Comparison of ENCODE assay signal across 24 mouse cellular contexts in the genomic region with DNA sequence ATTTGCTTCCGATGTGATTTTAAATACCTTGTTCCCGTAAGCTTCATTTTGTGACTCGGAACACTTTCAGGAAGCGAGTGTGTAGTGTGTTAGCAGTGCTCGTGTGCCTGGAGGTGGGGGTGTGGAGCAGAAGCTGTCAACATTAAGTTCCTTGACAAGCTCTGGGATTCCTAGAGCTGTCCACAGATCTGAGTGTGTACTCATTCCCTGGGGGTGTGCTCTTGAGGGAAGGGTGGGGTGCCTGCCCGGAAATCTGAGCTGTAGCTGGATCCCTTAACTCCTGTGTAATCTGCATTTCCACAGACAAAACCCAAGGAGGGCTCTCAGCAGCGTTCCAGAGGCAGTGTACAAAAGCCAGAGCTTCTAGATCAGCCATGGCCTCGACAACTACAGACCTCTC.
"Had no signal": no experiment of that assay in that cellular context is flagged by ENCODE, and none has a peak within 500 bp of the region (broad histone marks: within the 10 kb centered on the region; RNA-seq: fewer than 3 reads in every experiment).

No protein-coding gene starts in this region.

- H3K27ac ChIP-seq: heart, embryonic 10.5 days; hindbrain, embryonic 13.5 days; hindbrain, embryonic 15.5 days; hindbrain, postnatal 0 days; intestine, embryonic 15.5 days; layer of hippocampus, adult 2 months; limb, embryonic 13.5 days; limb, embryonic 15.5 days; liver, embryonic 12.5 days had no signal

- H3K4me3 ChIP-seq: heart, embryonic 10.5 days; heart, embryonic 12.5 days; hindbrain, embryonic 13.5 days; hindbrain, embryonic 15.5 days; intestine, embryonic 15.5 days; layer of hippocampus, adult 2 months; limb, embryonic 13.5 days; limb, embryonic 15.5 days; liver, embryonic 12.5 days had no signal

- H3K9ac ChIP-seq: heart, embryonic 12.5 days; hindbrain, embryonic 13.5 days; hindbrain, embryonic 15.5 days; intestine, embryonic 15.5 days; limb, embryonic 13.5 days; limb, embryonic 15.5 days; liver, embryonic 12.5 days had no signal

- ATAC-seq: hindbrain, postnatal 0 days; intestine, embryonic 15.5 days; intestine, postnatal 0 days; liver, embryonic 12.5 days had no signal

- H3K27me3 ChIP-seq: heart, embryonic 12.5 days; hindbrain, embryonic 13.5 days; hindbrain, embryonic 15.5 days; intestine, embryonic 15.5 days; liver, embryonic 12.5 days had no signal

- DNase-seq: gastrocnemius, postnatal 14 days; gastrocnemius, postnatal 36 days; heart, adult 18-20 months; heart, postnatal 14 days; heart, postnatal 36 days; kidney, adult 18-20 months; kidney, adult 8-10 months; kidney, postnatal 10 days; kidney, postnatal 25 days; kidney, postnatal 4 days; layer of hippocampus, adult 9-11 months; layer of hippocampus, postnatal 36 days; left cerebral cortex, postnatal 4 days had no signal

- H3K4me1 ChIP-seq: hindbrain, embryonic 15.5 days; intestine, embryonic 15.5 days; liver, embryonic 12.5 days had no signal

- H3K9me3 ChIP-seq: heart, embryonic 10.5 days; hindbrain, embryonic 13.5 days; hindbrain, embryonic 15.5 days; intestine, embryonic 15.5 days; limb, embryonic 15.5 days had no signal

- H3K4me2 ChIP-seq: heart, embryonic 12.5 days; hindbrain, embryonic 13.5 days; hindbrain, embryonic 15.5 days; intestine, embryonic 15.5 days; limb, embryonic 13.5 days; limb, embryonic 15.5 days; liver, embryonic 12.5 days had no signal

- H3K36me3 ChIP-seq: heart, embryonic 10.5 days; heart, embryonic 12.5 days; hindbrain, embryonic 13.5 days; hindbrain, embryonic 15.5 days; intestine, embryonic 15.5 days; limb, embryonic 13.5 days; limb, embryonic 15.5 days; liver, embryonic 12.5 days had no signal
